Mouse (Mus musculus): Measurements from ENCODE around the gene As3mt.

As3mt gene

DNA sequence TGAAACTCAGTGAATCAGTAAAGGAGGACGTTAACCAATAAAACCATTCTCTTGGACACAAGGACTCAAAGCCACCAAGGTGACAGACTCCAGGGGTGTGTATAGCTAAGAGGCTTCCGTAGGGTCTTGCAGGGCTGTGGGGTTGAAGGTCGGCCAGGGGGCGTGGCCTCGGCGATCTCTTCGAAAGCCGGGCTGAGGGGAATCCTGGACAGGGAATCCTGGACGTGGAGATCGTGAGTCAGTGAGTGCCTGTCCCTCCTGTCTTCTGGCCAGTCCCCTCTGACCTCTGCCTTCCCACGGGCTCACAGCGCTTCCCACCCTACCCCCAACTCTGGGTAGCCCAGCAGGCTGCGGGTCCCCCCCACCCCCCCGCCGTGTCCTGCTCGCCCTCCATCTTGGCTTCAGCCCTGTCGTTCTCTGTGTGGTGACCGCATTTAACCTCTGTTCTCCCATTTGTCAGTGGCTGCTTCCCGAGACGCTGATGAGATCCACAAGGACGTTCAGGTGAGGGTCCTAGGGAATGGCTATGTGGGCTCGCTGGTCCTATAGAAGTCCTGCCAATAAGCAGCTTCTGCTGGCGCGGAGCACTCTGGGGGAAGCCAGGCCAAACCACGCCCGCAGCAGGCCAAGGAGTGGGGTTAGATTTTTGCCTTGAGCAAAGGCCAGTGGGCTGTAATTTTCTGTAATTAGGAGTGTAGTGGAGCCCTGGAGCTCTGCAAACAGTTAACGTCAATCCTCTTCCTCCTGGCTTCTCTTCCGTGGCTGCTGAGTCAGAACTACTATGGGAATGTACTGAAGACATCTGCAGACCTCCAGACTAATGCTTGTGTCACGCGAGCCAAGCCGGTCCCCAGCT, at the start of gene As3mt:
As3mt (plus strand) TSS at position 163 of the 856 bp plus-strand sequence.
- peak; percentile 91 for DNase-seq

DNA sequence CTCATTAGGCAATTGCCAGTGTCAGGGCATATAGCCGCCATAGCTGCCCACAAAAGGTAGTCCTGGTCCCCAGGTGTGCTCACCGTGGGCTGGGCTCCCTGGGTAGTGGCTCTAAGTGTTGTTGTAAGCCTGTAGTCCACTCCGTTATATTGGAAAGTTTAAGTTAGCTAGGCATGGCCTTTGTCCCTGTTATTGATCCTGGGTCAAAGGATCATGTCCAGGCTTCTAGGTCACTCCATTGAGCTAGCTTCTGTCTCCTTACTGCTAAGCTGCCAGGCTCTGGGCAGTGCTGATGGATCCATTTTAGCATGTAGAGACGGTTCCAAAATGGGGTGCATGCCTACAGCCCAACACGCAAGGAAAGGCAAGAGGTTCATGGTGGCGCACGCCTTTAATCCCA, 48.9 kb upstream of the As3mt start:
- no peak for DNase-seq

DNA sequence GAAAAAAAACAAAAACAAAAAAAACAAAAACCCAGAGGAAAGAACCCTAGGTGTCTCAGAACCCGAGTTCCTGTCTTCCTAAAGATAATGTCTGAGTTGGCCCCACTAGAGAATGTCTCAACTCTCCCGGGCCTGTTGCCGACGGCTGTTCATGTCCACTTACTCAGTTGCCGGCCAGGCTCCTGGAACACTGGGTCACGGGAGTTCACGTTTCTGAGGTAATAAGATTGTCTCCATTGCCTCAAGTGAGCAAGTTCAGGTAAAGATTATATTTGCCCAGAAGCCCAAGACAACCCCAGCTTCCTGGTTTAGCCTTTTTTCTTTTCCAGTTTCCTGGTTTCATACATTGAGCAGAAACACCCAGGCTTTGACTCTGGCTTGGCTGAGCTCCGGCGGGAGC, 48.4 kb upstream of the As3mt start:
- no peak for DNase-seq

DNA sequence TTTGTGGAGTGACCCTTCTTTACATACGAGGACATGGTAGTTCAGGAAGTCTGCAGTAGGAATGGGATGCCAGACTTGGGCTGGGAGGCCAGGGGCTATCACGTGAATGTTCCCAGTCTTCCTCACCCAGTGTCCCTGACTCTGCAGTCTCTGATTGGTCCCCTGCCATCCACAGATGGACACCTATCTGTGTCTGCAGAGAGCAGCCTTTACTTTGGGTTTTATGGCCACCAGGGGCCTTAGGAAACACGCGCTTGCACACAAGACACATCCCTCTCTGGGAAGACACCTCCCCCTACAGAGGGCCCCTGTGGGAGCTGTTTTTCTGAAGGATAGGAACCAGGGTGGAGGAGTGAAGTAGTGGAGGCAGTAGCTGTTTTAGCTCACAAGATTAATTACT, 45.7 kb upstream of the As3mt start:
- DNase-seq, result no peak

DNA sequence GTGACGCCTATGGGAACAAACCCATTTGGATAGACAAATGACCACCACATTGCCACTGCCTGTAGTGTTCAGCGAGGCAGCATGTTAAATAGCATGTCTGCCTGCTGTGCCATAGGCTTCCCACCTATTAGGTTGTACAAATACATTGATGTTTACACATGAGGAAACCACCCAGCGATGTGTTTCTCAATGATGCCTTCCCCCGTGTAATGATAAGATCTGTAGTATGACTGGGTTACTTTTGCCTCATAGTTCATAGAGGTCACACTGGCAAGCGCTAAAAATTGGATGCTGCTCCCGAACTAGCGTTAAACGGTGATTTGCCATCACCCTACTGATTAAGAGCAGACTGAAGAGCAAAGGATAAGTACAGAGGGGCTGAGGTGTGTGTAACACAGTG, 45.0 kb upstream of the As3mt start:
- no peak for DNase-seq

DNA sequence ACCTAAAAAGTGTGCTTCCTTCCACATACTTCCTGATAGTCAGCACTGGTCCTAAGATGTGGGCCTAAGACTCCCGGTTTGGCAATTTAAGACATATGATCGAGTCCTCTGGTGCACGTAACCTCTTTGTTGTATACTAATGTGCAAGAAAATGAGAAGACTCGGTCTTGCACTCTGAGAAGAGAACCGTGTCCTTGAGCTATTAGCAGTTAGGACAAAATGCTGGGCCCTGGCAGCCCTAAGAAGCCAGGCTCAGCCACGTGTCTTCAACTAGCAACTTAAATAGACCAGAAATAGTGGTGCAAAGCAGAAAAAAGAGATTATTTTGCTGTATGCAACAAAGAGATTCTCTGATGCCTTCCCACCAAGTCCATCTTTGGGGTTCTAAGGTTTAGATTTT, 44.5 kb upstream of the As3mt start:
- DNase-seq, result no peak

DNA sequence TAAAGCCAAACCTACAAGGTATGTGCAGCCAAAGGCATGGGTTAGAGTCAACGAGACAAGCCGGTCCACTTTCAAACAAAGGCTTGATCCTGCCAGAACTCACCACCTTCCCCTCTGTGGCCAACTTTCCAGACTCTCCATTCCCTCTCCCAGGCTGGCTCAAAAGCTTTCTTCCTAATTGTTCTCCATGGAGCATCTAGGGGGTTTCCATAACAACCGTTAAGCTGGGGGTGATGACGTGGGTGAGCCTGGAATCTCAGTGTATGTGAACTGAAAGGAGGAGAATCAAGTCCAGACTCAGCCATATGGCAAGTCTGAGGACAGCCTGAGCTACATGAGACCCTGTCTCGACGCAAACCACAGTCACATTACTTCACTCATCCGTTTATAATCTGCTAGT, 41.8 kb upstream of the As3mt start:
- DNase-seq, result no peak

DNA sequence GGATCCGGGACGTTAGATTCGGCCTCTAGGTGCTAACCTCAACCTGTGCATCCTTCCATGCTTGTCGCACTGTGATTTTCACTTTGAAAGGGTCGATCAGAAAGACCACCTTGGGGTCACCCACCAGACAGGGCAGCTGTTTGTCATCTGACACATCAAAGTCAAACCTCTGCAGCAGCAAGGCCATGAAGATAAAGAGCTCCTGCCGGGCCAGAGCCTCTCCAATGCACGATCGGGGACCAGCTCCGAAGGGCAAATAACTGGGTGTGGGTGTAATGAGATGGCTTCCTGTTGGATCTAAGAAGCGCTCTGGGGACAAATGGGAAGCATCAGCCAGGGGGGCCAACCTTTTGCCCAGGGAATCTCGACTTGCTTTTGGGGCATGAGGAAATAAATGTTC, 40.0 kb upstream of the As3mt start:
- DNase-seq, result no peak

DNA sequence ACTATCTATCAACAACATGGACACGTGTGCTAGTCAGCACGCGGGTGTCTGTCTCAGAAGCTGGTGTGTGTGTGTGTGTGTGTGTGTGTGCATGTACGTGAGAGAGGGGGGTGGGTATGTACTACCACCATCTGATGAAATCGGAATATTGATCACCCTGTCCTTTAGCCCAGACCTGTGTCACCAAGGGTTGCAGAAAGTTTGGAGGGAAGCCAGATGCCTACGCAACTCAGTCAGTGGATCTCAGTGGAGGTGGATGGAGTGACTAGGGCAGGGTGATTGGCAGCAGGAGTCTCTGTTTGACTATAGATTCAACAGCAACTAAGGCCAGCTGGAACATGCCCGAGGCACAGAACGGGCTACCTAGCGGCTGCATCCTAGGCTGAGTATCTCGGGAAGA, 39.0 kb upstream of the As3mt start:
- DNase-seq, result no peak

DNA sequence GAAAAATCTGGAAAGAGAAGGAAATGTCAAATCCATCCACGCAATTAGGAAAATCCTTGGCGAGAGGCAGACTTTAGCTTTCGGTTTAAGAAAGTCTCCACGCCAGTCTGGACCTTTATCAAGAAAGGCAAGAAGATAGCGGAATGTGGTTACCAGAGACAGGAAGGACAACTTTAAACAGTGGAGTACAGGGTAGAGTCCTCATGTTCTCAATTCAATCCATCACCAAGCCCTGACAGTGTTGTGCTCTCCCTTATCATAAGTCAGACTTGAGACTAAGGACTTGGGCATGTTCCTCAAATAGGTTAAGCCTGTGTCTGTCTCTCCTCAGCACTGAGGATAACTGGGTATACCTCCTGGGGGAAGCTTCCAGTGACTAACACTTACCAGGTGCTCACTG, 37.5 kb upstream of the As3mt start:
- no peak for DNase-seq

DNA sequence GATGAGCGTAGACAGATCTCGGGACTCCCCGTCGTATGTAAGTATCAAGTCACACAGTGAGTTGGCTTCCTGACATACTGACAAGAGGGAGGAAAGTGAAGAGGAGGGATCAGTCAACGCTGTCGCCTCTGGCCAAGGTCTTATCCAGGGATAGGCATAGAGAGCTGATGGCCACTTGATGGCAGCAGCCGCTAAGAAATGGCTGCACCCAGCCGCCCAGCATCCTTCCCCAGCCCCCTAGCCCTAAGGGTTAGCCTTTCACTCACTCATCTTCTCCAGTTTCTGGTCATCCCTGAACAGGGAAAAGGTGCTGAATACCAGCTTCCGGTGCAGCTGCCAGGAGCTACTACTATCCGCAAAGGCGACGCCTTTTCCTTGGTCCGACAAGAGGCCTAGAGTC, 36.6 kb upstream of the As3mt start:
- peak; percentile 73 for DNase-seq

DNA sequence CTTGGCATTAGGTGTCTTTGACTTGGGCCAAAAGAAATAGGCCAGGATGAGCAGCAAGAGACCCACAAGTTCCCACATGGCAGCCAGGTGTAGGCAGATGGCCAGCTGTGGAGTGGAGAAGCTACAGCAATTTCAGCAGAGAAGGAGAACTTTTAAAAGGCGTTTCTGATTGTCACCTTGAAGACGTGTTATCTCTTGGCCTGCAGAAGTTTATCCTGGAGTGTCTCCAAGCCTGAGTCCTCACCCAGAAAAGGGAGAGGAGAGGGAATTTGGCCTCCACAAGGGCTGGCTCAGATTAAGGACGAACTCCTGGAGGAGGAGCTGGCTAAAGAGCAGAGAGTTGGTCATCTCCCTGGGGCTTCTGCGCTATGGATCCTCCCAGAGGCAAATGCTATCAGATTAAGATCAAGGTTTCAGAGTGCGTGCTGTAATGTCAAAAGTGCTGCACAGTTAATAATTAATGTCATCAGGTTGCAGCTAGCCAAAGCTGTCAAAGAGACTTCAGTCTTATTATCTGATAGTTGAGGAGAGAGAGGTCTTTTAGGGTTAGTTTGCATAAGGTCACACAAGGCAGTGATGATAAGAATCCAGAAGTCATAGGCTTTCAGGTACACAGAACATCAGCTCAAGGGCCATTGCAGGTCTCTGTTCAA, 34.4 kb upstream of the As3mt start, which contains the start of gene Cyp17a1:
Cyp17a1 (minus strand) TSS at position 407 of the 653 bp plus-strand sequence.
- DNase-seq, result no peak

DNA sequence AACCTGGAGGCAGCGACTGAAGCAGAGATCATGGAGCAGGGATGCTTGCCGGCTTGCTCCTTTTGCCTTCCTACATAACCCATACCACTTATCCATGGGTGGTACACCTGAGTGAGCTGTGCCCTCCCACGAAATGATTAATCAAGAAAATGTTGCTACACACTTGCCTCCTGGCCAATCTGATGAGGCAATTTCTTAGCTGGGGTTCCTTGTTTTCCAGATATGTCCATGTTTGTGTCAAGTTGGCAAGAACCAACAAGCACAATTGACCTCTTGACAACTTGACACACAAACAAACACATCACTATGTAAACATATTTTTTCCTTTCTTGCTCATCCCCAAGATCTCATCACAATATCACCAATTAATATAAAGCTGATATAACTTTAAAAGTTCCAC, 31.6 kb upstream of the As3mt start:
- DNase-seq, result no peak

DNA sequence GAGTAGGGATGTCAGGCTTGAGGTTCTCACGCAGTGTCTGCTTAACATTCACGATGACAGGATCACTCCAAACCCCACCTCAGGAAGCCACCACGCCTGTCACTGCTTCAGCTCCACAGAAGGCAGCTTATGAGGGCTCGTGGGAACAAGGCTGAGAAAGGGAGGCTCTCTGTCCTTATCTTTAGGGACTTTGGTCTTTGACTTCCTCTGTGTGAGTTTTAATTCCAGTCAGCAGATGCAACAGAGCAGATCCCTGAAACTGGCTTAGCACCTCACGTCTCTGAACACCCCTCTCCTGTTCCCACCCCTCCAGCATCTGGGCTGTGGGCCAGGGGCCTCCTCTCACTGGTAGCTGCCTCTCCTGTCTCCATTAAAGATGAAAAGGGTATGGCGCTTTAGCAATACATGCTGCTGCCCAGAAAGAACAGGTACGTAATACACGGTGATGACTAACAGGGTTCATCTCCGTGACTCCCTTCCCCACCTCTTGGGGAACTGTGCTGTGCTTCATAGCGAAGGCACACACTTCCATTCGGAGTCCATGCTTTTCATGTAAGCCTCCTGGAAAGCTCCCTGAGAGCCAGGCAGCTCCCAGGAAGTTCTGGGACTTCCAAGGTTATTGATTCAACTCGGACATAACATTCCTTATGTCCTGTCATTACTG, 27.4 kb upstream of the As3mt start:
- no peak for DNase-seq

DNA sequence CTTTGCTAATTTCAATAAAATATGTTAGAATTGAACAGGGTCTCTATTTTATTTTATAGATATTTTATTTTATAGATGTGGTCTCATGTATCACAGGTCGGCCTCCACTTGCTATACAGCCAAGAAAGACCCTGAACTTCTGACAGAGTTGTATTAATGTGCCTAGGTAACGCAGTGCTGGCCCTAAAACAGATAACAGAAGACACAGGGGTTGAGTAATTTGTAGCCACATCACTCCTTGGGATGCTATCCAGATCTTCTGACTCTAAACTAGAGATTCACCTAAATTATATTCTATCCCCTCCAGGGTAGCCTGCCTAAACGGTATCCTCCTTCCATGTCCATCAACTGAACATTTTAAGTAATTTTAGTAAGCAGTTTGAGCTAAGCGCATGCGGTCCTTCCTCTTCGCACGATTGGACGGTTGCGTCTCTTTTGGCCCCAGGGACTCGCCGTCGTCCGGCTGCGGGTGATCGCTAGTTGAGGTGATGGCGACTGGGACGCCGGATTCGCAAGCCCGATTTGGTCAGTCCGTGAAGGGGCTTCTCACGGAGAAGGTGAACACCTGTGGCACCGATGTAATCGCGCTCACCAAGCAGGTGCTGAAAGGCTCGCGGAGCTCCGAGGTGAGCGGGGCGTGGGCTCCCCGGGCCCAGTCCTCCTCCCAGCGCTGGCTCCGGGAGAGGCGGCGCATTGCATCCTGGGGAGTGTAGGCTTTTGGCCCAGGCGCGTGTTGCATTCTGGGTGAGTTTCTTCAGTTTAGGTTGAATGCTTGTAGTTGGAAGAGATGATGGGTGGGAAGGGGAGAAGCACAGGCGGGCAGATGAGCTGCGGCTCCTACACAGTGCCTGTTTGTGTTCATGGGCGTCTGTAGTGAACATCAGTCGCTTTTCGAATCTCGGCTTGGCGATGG, 17.5 kb upstream of the As3mt start, which contains the start of gene Borcs7:
Borcs7 (plus strand) TSS at position 447 of the 913 bp plus-strand sequence.
- DNase-seq, result peak; percentile 91

DNA sequence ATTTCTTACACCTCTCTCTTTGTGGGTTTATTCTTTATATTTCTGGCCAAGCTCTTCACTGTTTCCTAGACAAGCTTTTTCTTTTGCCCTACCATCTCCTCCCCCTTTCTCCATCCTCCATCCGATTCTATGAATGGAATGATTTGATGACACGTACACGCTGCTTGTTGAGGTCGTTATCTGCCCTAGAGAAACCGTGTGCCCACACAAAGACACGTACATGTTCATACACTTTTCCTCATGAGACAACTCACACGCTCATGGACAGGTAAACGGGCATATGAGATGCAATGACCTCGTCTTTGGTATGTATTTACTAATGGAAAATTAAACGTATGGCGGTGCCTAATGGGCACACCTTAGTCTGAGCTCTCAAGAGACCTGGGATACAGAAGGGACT, 16.9 kb upstream of the As3mt start:
- DNase-seq, result no peak

DNA sequence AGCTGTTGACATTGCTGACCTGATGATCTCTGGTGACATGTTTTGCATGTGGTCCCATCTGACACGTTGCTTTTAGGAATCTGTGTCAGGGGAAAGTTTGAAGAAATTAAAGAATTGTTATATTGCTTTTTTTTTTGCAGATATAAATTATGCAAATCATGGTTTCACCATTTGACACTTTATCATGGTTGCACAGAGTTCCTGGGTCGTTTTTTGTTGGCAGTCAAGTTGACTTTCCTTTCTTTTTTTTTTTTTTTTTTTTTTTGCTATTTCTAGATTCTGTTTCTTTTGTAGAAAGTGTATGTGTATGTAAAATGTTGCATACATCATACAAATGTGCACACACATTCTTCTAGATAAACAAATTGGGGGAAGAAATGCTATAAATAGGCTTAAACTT, 16.2 kb upstream of the As3mt start:
- no peak for DNase-seq

DNA sequence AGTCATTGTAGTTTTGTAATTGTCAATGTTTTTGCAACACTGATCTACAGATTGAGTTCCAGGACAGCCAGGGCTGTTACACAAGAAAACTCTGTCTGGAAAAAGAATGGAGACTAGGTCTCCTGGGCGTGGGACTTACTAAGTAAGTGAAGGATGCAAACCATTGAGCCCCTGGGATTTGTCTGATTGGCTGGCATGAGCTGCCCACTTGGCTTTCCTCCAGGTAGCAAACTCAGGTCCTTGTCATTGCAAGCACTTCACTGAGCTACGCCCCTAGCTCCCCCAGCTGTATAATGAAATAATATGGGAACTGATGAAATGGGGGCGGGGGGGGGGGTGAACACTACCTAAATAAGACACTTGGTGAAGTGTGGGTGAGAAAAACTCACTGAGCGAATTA, 14.1 kb upstream of the As3mt start:
- DNase-seq, result no peak

DNA sequence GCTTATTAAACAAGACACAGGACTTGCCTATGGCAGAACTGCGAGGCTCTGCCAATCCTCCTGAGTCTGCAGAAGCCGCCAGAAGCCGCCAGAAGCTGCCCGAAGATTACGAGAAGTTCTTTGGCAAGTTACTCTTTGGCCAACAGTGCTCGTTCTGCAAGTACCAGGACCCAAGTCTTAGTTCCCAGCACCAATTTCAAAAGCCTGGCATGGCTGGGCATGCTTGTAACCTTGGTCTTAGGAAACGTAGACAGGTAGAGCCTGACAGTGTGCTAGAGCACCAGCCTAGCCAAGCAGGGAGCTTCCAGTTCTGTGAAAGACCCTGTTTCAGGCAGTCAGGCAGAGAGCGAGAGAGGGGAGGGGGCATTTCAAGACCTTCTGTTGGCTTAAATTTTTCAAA, 10.8 kb upstream of the As3mt start:
- no peak for DNase-seq

DNA sequence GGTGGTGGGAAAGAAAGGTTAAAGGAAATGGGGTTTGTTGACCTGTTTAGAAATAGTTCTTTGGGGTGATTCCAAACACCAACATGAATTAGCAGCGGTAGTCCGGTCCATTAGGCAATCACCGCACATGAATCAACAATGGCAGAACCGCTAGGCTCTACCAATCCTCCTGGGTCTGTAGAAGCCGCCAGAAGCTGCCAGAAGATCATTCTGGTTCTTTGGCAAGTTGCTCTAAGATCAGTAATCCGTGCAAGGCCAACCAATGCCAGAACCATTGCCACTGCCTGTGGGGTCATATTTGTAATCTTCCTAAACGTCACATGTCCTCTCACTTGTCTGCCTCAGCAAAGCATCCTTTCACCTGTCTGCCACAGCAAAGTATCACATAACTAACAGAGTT, 10.3 kb upstream of the As3mt start:
- DNase-seq, result no peak

DNA sequence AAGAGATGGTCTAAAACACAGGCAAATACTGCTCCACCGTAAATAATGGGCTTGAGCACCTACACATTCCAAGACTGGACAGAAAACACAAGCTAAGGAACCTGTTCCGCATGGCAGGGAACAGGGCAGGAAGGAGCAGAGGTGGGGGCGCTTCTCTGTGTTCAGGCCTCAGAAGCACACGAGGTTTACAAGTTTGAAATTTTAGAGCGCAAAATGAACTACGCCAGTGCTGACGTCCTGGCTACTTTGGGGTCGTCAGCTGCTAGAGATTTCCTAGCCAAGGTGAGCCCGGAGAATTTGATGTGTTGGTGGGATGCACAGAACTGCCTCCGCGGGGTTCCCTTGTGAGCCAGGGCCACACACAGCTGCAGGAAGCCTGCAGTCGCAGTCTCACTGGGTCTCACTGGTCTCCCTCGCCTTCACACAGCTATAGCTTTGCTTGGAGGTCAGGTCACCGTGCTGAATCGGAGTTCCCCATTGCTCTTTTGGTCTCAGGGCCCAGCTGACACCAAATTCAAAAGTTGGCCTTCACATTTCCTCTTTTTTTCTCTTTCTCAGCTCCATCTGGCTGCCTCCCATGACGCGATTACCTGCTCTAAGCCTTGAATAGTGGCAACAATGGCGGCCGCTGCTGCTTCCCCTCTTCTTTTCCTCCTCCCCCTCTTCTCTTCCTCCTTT, 9.3 kb upstream of the As3mt start:
- no peak for DNase-seq

DNA sequence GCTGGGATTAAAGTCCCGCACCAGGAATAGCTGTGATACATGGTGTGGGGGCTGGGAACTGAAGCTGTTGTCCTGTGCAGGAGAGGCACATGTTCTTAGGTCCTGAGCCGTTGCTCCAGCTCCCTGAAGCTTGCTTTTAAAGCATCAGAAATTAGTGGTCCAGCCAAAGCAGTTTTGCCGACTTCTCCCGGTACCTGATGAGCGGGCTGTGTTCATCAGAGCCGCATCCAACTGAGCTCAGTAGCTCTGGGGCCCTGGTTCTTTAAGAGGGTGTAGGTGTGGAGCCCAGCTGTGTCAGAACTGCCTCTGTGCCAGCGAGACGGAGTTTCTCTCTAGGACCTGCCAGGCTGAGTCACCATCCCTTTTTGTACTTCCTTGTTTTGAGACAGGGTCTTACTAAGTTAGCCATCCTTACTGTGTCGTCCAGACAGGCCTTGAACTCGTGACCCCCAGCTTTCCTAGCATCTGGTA, 8.2 kb upstream of the As3mt start:
- no peak for DNase-seq
